Mouse (Mus musculus): ENCODE data around the gene Ndufa4l2.
A peak's percentile ranks its signal among the peaks of the same experiment; 100 is the strongest.

Ndufa4l2 gene

DNA sequence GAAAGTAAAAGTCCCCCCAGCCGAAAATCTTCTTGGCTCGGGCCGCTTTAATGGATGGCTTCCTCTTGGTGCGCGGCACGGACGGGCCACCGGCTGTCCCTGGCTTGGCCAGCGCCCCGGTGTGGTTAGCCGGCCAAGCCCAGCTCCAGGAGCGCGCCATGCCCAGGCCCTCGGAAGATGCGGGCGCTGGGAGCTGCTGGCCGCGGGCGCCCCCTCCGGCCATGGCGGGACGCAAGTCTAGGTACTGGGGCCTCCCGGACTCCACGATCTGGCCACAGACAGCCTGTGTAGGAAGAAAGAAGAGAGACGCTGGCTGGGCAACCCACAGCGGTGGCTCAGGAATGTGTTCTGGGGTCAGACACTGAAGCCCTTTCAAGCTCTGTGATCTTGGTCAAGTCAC lies 11.9 kb downstream of the Ndufa4l2 start:
- DNase-seq = peak; percentile 79

DNA sequence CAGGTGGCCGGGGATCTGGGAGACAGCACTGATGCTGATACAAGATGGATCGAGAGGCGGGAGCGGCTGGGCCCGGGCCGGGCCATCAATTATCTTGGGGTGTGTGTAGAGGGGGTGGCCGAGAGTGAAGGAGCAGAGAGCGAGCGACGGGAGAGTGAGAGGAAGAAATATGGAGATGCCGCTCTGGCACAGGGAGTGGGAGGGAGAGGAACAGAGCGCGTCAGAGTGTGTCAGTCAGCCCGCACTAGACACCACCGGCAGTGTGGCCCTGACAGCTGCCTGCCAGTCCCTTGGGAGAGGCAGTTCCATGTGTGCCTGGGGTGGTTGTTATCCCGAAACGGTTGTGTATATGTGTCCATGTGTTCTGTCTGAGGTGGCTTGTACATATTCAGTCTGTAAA lies 12.7 kb downstream of the Ndufa4l2 start:
- DNase-seq = no peak

DNA sequence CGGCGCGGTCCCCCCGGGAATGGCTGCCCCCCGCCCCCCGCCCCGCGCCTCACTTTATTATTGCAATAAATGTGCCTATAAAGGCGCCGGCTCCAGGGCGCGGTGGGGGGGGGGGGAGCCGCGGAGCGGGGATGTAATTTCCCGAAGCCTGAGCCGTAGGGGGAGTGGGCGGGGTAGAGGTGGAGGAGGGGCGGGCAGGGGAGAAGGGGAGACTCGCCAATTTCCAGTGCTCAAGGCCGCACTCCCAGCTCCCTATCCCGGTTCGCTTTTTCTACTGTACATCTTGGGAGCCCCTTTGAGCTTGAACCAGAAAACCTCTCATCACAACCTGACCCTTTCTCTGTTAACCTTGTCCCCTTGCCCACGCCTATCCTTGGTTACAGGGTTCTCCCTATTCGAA lies 16.2 kb downstream of the Ndufa4l2 start:
- DNase-seq = no peak

DNA sequence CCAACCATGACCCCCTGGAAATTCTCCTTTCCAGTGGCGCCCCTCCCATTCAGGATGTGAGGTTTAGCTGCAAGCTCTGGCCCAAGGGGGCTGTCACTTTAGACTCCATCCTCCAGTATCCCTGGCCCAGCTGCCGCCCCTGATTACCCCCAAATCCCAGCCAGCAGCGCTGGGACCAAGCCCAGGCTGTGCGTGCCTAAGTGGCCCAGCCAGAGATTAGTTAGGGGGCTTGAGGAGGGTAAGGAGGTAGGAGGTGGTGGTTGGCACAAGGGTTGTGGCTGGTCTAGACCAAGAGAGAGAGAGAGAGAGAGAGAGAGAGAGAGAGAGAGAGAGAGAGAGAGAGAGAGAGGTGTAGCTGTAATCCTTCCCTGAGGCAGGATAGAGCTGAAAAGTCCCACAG lies 16.8 kb downstream of the Ndufa4l2 start:
- no peak for DNase-seq

DNA sequence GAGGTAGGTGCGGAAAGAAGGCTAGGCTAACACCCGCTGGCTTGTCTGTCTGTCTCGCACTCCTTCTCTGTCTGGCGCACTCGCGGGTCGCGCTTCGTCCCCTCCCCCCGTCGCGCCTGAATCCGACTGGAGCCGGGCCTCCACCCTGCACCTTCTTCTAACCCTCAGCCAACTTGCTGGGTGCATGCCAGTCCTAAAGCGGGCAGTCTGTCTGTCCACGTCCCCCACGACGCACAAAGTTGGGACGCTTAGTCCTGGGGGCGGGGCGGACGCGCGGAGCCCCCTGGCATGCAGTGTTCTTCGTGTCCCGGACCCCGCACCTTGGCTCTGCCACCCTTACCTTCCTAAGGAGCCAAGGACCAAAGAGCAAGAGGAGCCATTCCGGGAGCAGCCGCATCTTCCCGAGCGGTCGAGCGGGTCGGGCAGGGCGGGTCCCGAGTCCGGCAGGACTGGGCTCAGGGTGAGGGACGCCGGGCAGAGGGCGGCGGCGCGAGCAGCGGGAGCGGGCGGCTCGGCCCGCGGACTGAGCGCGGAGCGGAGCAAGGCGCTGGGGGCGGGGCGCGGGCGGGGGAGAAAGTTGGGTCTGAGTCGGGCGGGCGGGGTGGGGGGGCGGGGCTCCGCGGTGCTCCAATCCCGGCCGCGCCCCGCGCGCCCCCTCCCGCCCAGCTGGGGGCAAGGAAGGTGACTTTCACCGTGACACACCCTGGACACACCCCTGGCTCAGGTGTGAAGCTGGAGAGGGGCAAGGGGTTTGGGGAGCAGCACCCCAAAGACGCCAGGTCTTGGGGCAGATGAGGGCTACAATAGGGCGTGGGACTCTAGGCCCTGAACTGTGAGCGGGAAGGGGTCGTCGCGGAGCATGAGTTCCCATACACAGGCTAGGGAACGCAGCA lies 19.5 kb downstream of the Ndufa4l2 start, which contains the start of gene Nxph4:
Gene Nxph4 (minus strand): TSS at position 524 of the 893 bp plus-strand sequence.
- DNase-seq = no peak

DNA sequence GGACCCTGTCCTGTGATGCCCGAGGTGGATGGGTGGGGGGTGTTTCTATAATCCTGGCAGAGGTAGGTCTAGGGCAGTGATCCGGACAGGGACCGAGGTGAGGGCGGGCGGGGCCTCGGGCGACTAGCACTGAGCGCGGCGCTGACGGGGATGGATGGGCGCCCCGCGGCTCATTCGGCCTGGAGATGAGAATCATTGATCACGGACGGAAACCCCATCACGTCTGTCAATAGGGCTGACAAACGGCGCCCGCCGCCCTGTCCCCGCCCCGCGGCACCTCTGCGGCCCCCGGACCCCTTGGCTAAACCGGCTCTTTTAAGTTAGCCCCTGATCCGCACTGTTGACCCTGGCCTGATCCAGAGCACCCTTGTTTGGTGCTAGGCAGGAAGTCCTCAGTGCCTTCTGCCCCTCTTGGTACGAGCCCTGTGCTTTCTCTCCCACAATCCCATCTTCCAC lies 20.2 kb downstream of the Ndufa4l2 start:
- no peak for DNase-seq

DNA sequence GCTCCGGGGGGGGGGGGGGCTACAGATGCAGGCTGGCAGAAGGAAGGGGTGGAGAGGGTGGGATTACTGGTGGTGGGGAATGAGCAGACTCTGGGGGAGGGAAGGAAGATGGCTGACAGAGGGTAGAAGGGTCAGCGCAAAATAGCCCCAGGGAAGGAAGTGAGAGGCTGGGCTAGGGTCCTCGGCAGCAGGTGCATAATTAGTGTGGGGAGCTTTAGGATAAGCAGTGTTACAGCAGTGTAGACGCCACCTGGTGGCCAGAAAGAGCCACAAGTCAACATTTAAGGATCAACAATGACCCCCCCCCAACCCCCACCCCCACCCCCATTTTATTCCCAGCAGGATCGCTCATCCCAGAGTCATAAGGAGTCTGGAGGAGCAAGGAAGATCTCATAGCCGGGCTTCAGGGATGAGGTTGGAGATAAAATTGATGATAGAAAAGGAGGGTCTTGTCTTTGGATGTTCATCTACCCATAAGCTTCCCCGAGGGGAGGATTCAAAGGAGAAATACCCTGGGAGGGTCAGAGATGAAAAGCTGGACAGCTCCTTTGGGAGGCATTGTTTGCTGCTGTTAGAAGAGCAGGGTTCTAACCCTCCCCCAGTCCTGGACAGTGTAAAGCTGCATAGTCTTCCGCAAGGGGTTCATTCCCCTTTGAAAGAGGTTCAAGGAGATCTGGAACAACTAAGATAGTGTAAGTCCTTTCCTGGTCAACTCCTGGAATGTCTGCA lies 22.0 kb downstream of the Ndufa4l2 start:
- DNase-seq = no peak

DNA sequence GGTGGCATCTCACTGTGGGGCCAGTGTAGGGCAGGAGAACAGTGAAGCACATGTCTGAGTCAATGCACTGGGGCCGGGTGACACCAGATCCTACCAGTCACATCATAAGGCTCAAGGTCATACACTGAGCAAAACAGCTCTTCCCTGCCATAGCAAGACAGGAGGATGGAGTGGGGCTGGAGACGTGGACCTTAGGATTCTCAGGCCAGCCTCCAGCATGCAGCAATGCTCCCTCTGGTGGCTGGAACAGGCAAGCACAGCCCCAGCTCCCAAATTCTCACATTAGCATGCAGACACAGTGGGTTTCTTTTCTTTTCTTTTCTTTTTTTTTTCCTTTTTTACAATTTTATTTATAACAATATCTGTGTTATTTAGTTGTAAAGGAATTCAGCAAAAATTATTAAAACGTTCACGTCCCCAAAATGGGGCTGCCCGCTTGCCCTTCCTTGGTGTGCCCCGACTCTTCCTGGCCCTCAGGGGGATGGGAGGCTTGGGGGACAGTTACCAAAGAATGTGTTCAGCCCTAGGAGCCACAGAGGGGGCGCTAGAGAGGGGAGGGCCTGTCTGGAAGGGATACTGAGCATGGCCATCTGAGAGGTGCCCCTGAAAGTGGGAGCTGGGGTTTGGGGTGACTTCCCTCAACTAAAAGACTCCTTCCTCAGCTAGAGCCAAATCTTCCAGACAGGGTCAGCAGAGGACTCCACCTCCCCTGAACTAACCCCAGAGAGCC lies 23.3 kb downstream of the Ndufa4l2 start:
- DNase-seq = peak; percentile 86

DNA sequence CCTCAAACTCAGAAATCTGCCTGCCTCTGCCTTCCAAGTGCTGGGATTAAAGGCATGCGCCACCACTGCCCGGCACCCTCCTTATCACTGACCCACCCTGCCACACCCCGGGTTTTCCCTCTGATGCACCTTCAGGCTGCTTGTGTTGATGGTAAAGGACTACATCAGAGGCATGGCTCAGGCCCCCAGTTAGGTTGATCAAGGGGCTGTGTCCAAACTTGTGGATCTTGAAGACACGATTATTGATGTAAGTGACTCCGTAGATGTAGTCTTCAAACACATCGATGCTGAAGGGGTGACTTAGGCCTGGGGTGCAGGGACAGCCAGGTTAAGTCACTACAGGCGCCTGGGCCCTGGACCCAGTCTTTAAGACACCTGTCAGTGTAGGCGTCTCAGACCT lies 26.7 kb downstream of the Ndufa4l2 start:
- DNase-seq = no peak

DNA sequence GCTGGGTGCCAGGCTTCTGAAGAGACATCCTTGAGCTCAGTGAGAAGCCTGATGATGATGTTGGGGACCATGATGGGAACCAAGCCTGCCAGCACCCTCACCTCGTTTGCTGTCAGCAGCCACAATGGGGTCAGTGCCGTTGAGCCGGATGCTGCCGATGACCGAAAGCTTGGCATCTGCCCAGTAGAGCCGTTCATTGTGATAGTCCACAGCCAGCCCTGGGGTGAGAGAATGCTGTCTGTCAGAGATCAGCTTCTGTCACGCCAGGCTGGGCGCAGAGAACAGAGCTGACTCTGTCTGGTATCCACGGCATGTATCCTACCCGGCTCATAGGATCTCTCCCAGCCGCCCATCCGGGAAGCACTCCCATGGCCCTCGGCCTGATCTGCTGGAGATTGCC lies 27.3 kb downstream of the Ndufa4l2 start:
- DNase-seq = peak; percentile 79

DNA sequence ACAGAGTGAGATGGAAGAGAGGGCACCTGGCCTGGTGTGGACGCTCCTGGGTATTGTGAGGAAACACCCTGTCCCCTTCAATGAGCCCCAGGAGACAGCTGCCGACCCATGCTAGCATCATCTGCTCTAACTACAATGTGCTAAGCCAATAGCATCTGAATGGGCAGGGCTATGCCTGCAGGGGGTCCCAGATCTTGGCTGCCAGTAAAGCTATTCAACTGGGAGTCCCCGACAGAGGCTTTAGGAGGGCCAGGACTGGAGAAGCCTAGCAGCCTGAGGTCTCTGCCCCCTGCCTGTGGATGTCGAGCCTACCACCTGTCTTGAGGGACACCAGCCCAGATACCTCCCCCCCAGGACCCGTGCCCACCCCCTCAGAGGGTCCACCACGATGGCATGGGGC lies 28.0 kb downstream of the Ndufa4l2 start:
- peak; percentile 74 for DNase-seq

DNA sequence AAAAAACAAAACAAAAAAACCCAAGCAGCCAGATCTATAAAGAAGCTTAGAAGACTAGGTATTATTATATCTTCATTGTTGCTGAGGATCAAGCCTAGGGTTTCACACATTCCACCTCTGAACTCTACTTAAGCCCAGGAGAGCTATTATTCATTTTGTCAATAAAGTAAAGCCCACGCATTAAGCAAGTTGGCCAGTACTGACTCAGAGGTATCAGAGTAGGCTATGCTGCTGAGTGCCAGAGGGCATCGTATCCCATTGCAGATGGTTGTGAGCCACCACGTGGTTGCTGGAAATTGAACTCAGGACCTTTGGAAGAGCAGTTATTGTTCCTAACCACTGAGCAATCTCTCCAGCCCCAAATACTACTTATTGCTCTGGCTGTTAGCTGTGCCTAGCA lies 29.1 kb downstream of the Ndufa4l2 start:
- DNase-seq = no peak

DNA sequence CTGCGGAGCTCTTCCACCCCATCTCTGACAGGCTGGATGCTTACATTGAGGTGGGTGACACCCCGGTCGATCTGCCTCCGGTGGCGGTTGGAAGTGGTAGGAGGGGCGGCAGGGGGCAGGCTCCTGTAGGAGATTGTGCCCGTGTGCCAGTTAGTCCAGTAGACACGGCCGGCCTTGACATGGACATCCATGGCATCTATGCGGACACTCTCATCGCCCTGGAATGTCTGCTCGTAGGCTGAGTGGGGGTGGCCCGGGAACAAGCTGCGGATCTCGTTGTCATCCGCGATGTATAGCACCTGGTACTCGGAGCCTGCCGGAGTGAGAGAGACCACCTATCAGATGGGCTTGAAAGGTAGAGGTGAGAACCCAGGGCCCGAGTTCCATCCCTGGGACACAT lies 29.6 kb downstream of the Ndufa4l2 start:
- no peak for DNase-seq

DNA sequence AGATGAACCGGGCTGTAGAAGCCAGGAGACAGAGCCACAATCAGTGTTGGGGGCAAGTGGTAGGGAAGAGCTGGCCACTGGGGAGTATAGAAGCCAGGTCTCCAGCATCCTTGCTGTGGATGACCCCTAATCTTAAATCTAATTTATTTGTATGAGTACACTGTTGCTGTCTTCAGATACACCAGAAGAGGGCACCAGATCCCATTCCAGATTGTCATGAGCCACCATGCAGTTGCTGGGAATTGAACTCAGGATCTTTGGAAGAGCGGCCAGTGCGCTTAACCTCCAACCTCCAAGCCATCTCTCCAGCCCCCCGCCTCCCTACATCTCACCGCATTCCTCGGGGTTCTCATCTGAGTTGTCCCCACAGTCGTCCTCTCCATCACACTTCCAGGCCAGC lies 31.7 kb downstream of the Ndufa4l2 start:
- no peak for DNase-seq

DNA sequence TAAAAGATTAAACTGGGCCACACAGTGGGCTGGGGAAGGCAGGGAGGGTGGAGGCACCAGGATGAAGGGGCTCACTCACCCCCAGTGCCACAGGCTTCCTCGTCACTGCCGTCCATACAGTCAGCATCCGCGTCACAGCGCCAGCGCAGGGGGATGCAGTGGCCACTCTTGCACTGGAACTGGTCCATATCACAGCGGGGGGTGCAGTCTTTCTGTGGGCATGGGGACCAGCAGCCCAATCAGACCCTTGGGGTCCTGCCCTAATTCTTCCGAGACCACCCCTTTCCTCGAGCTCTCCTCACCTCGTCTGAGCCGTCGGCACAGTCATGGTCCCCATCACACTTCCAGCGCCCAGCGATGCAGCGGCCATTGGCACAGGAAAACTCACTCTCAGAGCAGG lies 33.5 kb downstream of the Ndufa4l2 start:
- no peak for DNase-seq

DNA sequence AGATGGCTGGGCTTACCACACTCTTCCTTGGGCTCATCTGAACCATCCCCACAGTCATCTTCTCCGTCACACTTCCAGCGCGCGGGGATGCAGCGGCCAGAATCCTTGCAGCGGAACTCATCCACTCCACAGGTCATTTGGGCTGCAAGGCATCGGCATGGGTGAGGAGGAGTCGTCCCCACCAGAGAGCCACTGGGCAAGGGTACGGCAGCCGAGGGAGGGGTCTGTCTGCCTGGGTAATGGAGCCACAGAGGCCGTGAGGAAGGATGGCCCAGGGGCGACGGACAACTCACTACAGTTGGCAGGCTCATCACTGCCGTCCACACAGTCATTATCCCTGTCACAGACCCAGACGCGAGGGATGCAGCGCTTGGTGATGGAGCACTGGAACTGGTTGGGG lies 35.1 kb downstream of the Ndufa4l2 start:
- DNase-seq = no peak

DNA sequence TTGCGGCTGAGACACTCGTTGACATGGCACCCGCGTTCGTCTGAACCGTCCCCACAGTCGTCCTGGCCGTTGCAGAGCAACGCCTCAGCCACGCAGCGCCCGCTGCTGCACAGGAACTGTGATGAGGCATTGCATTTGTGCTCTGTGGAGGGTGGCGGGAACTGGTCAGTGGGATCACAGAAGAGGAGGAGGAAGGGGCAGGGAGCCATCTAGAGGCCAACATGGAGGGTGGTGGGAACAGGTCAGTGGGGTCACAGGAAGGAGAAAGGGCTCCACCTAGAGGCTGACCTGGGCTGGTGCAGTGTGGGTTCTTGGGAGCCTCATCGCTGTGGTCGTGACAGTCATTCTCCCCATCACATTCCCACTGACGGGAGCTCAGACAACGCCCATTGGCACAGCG lies 40.9 kb downstream of the Ndufa4l2 start:
- peak; percentile 61 for DNase-seq

DNA sequence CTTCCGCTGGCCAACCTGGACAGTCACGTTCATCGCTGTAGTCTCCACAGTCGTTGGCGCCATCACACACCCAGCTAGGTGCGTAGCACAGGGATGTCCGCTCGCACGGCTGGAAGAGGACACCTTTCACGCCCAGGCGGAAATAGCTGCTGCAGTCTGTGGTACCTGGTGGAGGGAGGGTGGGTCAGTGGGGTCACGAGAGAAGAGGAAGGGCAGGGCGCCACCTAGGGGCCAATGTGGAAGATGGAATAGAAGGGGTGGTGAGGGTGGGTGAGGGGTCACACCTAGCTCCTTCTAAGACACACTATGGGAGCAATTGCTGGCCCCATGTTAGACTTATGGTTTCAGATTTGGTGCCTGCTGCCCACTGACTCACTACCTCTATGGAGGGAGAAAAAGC lies 42.6 kb downstream of the Ndufa4l2 start:
- no peak for DNase-seq

DNA sequence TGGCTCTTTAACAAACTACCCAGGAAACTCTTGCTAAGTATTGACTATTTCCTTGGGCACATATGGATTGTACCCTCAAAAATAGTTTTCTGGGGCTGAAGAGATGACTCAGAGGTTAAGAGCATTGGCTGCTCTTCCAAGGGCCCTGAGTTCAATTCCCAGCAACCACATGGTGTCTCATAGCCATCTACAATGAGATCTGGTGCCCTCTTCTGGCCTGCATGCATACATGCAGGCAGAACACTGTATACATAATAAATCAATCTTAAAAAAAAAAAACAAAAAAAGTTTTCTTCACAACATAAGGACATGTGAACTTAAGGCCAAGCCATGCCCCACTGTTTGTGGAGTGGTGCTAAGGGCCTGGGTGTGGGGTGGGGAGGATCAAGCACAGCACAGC lies 46.4 kb downstream of the Ndufa4l2 start:
- DNase-seq = no peak

DNA sequence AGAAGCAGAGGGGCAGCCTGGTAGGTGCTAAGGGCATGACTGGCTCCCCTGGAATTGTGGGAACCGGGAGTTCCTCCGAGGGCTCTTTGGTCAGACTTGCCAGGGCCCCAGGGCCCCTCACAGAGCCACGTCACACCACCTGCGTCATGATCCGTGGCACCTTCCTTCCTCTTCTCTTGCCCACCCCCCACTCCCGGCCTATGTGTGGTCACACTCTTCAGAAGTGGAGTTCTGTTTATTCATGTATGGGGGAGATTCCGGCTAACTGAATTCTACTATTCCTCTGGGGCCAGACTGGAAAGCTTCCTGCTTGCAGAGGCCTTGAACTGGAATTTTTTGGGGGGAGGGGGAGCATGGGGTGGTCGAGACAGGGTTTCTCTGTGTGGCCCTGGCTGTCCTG lies 49.1 kb downstream of the Ndufa4l2 start:
- DNase-seq = no peak

DNA sequence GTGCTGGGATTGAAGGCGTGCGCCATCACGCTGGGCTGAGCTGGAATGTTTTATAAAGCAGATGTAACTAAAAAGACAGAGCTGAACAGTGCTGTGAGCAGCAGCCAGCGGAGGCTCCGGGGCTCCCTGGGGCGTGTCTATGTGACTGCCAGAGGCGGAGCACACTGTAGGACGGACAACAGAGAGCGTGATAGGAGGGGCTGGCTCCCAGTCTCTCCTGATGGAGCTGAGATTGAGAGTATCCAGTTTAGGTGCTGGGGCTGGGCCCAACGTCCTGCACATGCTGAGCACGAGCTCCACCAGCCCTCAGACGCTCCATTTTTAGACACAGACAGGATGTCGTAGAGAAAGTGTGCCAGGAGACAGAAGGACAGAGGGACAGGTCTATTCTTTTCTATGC lies 49.5 kb downstream of the Ndufa4l2 start:
- DNase-seq = no peak
